Mouse (Mus musculus) C2C12 (cell line): ENCODE data around the gene Asb8.

Experiments
- CTCF ChIP-seq: IDR thresholded peaks from one replicate; pipeline ENCODE4 v1.5.1; 2011; ENCODE audit not compliant: control insufficient read depth, insufficient read depth, insufficient read length
- MAX ChIP-seq: IDR thresholded peaks from one replicate; pipeline ENCODE4 v1.6.1; 2011; ENCODE audit warnings: mild to moderate bottlenecking, control low read depth
- MYOD1 ChIP-seq: IDR thresholded peaks from one replicate; pipeline ENCODE4 v1.6.1; 2011; ENCODE audit warnings: low read depth; ENCODE audit not compliant: control insufficient read depth, insufficient read length
- MYOG ChIP-seq: IDR thresholded peaks from one replicate; pipeline ENCODE4 v1.6.1; 2011; ENCODE audit not compliant: control insufficient read depth, insufficient read length; ENCODE audit errors: extremely low read depth
- USF1 ChIP-seq: IDR thresholded peaks from one replicate; pipeline ENCODE4 v1.6.1; 2011; ENCODE audit warnings: low read depth, mild to moderate bottlenecking, control low read depth, moderate library complexity

DNA sequence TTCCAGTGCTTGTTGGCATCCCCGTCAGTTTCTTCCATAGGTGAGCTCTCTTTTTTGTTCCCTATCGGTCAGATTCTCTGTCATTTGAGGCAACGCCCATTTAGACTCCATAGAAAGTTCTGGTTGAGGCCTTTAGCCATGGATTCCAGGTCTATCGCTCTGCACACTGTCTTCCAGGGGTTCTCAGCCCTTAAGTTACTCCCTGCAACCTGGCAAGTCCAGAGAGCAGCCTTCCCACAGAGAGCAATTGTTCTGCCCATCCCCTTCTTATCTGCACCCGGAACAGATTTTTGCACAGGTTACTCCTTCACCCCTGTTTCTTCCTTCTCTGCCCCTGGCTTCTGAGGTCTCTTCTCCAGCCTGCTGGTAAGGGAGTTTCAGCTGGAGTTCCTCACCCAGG is 6.7 kb upstream of the Asb8 start:
- no peak for TF ChIP-seq MYOG
- no peak for TF ChIP-seq USF1
- no peak for TF ChIP-seq MYOD1
- TF ChIP-seq CTCF: no peak
- TF ChIP-seq MAX: no peak
